Mouse (Mus musculus): ENCODE measurements at regions not wholly inside any gene's neighbourhood (a gene's known extent, or its start where the extent isn't known, plus 50 kb on each side); places are given as distances from the start of the nearest gene placed in this dataset.
"Not testable (repeated sequence)": the region's sequence is repeated elsewhere in the genome, so short reads cannot be mapped to it uniquely, and the experiment has no call there.

DNA sequence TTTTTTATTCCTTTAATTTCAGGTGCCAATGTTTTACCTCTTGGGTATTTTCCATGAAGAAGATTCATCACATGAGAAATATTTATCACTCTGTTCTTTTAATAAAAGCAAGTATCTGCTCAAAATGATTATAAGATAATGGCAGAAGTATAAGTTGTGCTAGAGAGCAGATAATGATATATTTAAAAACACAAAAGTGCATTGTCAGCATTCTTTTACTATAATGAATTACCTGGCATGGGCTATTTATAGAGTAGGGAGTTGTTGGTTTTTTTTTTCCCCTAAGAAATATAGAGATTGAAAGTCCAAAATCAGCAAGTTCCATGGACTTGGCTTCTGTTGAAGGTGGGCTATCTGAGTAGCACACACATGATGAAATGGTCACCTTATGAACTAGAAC lies 292.7 kb downstream of the Pou4f1 start:
- no peak for ATAC-seq (ENCODE audit: low read depth)

DNA sequence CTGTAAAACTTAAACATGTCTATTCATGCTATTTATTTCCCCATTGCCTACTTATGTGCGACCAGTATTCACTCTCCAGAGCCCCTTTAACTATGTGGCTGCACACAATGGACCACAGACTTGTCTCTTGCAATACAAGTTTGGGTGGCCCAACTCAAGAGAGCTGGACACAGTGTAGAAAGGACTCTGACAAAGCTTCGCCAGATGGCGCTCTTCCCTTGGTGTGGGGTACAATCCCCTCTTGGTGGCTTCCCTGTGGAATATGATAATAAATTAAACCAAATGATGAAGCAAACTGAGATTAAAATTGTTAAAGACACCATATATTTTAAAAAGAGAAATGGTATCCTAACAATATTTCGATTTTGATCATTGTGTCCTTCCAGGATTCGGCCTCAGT lies 302.6 kb upstream of the Ednrb start:
- H3K9me3 ChIP-seq (replicated peaks; ENCODE audit: control insufficient read depth, low read length): no peaks in the 10 kb centered on the region

More for the DNA sequence above, 292.7 kb downstream of the Pou4f1 start:
- H3K27ac ChIP-seq (ENCODE audit: low read length): no peak overlapping the region
- no peaks in the 10 kb centered on the region for H3K4me1 ChIP-seq (ENCODE audit: control insufficient read depth, low read depth, low read length)
- H3K4me3 ChIP-seq (ENCODE audit: low read depth, low read length): no peak overlapping the region
- H3K4me2 ChIP-seq (ENCODE audit: low read depth, low read length): no peak overlapping the region
- no peaks in the 10 kb centered on the region for H3K9me3 ChIP-seq (replicated peaks; ENCODE audit: control insufficient read depth, low read length)
- no peaks in the 10 kb centered on the region for H3K36me3 ChIP-seq (ENCODE audit: control insufficient read depth, insufficient read depth)
- no peak overlapping the region for H3K9ac ChIP-seq (ENCODE audit: low read depth, low read length)
- no peaks in the 10 kb centered on the region for H3K27me3 ChIP-seq (ENCODE audit: control insufficient read depth, insufficient read depth, low read depth, low read length)

DNA sequence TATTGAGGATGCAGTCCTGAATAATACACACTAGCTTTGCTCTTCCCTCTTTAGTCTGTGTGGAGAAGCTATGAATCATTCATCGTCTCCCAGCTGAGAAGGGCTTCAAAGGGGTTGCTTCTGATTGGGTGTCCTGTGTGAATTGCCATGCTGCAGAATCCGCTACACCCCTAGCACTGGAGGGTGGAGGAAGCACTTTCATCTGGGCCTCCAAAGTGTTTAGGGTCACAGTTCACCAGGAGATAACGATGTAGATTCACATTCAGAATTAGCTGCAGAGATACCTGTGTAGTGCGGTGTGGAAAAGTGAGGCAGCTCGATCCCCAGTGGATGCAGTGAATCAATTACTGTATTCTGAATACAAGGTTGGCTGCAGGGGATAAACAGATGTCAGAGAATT lies 301.2 kb upstream of the Ednrb start:
- Histone ChIP-seq H3K4me3 (ENCODE audit: low read depth, low read length) (no peak overlapping the region), H3K27me3 (ENCODE audit: control insufficient read depth, insufficient read depth, low read depth, low read length) (no peaks in the 10 kb centered on the region), H3K4me1 (ENCODE audit: control insufficient read depth, low read depth, low read length) (no peaks in the 10 kb centered on the region), H3K9me3 (replicated peaks; ENCODE audit: control insufficient read depth, low read length) (no peaks in the 10 kb centered on the region), H3K9ac (ENCODE audit: low read depth, low read length) (no peak overlapping the region), H3K36me3 (ENCODE audit: control insufficient read depth, insufficient read depth) (no peaks in the 10 kb centered on the region), H3K4me2 (ENCODE audit: low read depth, low read length) (no peak overlapping the region), H3K27ac (ENCODE audit: low read length) (no peak overlapping the region)
- ATAC-seq (ENCODE audit: low read depth): no peak
- 44% methylated on average over 5 of the region's 5 CpGs for WGBS (ENCODE audit: insufficient replicate concordance)

More for the DNA sequence above, 302.6 kb upstream of the Ednrb start:
- Histone ChIP-seq H3K36me3 (ENCODE audit: control insufficient read depth, insufficient read depth) (no peaks in the 10 kb centered on the region), H3K4me3 (ENCODE audit: low read depth, low read length) (no peak overlapping the region), H3K27me3 (ENCODE audit: control insufficient read depth, insufficient read depth, low read depth, low read length) (no peaks in the 10 kb centered on the region), H3K4me1 (ENCODE audit: control insufficient read depth, low read depth, low read length) (no peaks in the 10 kb centered on the region), H3K27ac (ENCODE audit: low read length) (no peak overlapping the region), H3K4me2 (ENCODE audit: low read depth, low read length) (no peak overlapping the region), H3K9ac (ENCODE audit: low read depth, low read length) (no peak overlapping the region)
- 43% methylated on average over 5 of the region's 5 CpGs for WGBS (ENCODE audit: insufficient replicate concordance)
- no peak for ATAC-seq (ENCODE audit: low read depth)

DNA sequence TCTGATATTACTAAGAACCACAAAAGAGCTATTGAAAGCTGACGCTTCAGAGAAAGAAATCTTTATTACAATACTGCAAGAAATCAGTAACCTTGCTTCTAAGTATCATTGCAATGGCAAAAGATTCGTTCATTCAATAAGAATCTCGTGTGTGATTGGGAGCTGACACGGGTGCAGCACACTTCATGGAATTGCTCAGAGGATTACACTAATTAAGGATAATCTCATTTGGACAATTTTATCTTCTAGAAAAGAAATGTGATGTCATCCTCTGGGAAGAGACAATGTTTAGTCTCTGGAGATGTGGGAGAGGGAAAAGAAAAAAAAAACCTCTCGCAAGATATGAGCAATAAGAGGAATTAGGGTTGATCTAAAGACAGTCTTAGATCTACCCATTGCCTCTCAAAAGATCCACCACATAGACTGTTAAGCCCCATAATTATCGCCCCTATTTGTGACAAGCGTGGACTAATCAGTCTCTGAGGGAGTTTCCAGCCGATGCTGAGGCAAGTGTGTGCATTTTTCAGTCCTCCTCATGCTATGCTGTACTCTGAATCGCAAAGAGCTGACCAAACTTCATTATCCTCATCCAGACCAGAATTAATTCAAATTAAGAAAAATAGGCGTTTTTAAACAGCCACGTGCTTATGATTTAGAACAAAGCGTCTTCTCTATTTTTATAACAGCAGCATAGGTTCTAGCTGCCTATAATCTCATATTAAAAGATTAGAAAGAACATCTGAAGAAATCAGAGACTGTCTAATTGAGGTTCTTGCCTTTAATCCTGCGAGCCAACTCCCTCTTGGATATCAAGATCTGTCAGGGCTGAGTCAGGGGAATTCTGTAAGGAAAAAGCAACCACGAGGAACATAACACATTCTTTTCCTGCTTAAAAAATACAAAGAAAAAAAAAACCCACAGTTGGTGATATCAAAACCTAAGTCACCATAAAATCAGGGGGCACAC lies 271.1 kb upstream of the Ednrb start:
- H3K27ac ChIP-seq (ENCODE audit: low read length): no peak overlapping the region
- no peaks in the 10 kb centered on the region for H3K36me3 ChIP-seq (ENCODE audit: control insufficient read depth, insufficient read depth)
- no peak overlapping the region for H3K4me2 ChIP-seq (ENCODE audit: low read depth, low read length)
- H3K4me1 ChIP-seq (ENCODE audit: control insufficient read depth, low read depth, low read length): no peaks in the 10 kb centered on the region
- H3K9me3 ChIP-seq (replicated peaks; ENCODE audit: control insufficient read depth, low read length): no peaks in the 10 kb centered on the region
- 57% methylated on average over 14 of the region's 14 CpGs for WGBS (ENCODE audit: insufficient replicate concordance)
- ATAC-seq (ENCODE audit: low read depth): no peak
- no peak overlapping the region for H3K9ac ChIP-seq (ENCODE audit: low read depth, low read length)
- no peak overlapping the region for H3K4me3 ChIP-seq (ENCODE audit: low read depth, low read length)
- no peaks in the 10 kb centered on the region for H3K27me3 ChIP-seq (ENCODE audit: control insufficient read depth, insufficient read depth, low read depth, low read length)

DNA sequence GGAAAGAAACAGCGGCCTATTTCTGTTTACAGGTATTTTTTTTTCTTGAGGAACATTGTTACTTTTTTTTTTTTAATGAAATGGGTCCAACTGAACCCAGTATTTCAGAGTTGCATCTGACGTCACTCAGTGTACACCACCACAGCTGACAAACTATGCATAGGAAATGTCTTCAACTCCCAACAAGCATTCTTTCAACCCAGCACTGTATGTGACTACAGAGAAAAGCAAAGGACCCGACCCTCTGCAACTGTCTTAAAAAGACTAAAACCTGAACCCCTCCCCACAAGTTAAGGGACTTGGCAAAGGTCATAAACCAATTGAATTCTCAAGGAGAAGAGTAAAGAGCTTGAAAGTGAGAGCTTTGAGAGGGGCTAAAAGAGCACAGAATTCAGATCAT lies 270.0 kb upstream of the Ednrb start:
- Histone ChIP-seq H3K27ac (ENCODE audit: low read length) (no peak overlapping the region), H3K9me3 (replicated peaks; ENCODE audit: control insufficient read depth, low read length) (no peaks in the 10 kb centered on the region), H3K4me1 (ENCODE audit: control insufficient read depth, low read depth, low read length) (no peaks in the 10 kb centered on the region), H3K27me3 (ENCODE audit: control insufficient read depth, insufficient read depth, low read depth, low read length) (no peaks in the 10 kb centered on the region), H3K4me2 (ENCODE audit: low read depth, low read length) (no peak overlapping the region), H3K4me3 (ENCODE audit: low read depth, low read length) (no peak overlapping the region), H3K36me3 (ENCODE audit: control insufficient read depth, insufficient read depth) (no peaks in the 10 kb centered on the region), H3K9ac (ENCODE audit: low read depth, low read length) (no peak overlapping the region)
- no peak for ATAC-seq (ENCODE audit: low read depth)
- 46% methylated on average over 3 of the region's 3 CpGs for WGBS (ENCODE audit: insufficient replicate concordance)

DNA sequence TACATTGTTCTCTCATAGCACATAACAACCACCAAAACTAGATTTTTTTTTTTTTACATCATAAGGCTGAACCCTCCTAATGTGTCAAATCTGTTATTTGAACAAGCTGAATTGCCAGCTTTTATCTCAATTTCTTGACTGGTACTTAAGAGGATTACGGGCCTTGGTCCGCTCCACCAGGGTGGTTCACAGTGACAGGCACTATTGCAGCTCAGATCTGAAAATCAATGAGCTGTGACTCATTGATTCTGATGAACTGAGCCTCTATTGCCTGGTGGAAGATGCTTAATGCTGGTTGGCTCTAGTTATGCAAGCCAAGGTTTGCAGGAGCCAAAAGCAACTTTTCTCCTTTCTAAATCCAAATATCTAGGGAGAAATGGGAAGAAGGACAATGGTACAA lies 269.2 kb upstream of the Ednrb start:
- Histone ChIP-seq H3K4me2 (ENCODE audit: low read depth, low read length) (no peak overlapping the region), H3K4me1 (ENCODE audit: control insufficient read depth, low read depth, low read length) (no peaks in the 10 kb centered on the region), H3K4me3 (ENCODE audit: low read depth, low read length) (no peak overlapping the region), H3K27me3 (ENCODE audit: control insufficient read depth, insufficient read depth, low read depth, low read length) (no peaks in the 10 kb centered on the region), H3K36me3 (ENCODE audit: control insufficient read depth, insufficient read depth) (no peaks in the 10 kb centered on the region), H3K9ac (ENCODE audit: low read depth, low read length) (no peak overlapping the region), H3K9me3 (replicated peaks; ENCODE audit: control insufficient read depth, low read length) (no peaks in the 10 kb centered on the region), H3K27ac (ENCODE audit: low read length) (no peak overlapping the region)
- 59% methylated on average over 2 of the region's 2 CpGs for WGBS (ENCODE audit: insufficient replicate concordance)
- no peak for ATAC-seq (ENCODE audit: low read depth)

DNA sequence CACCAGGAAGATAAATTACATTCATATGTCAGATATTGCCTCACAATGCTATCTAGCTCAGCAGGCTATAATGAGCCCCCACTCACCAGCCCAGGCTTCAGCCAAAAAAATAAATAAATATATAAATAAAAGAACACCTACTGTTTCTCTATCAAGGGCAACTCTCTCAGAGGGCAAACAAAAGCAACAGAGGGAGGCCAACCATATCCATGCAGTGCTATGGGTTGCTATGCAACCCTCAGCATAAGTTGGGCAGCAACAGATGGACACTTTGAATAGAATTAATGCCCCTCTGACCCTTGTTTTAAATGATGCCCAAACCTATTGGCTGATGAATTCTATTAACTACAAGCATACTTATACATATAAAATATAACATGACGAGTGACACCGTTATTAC lies 242.2 kb upstream of the Ednrb start:
- Histone ChIP-seq H3K9ac (ENCODE audit: low read depth, low read length) (no peak overlapping the region), H3K36me3 (ENCODE audit: control insufficient read depth, insufficient read depth) (no peaks in the 10 kb centered on the region), H3K4me3 (ENCODE audit: low read depth, low read length) (no peak overlapping the region), H3K9me3 (replicated peaks; ENCODE audit: control insufficient read depth, low read length) (no peaks in the 10 kb centered on the region), H3K4me2 (ENCODE audit: low read depth, low read length) (no peak overlapping the region), H3K4me1 (ENCODE audit: control insufficient read depth, low read depth, low read length) (no peaks in the 10 kb centered on the region), H3K27me3 (ENCODE audit: control insufficient read depth, insufficient read depth, low read depth, low read length) (no peaks in the 10 kb centered on the region), H3K27ac (ENCODE audit: low read length) (no peak overlapping the region)
- no peak for ATAC-seq (ENCODE audit: low read depth)
- 72% methylated on average over 2 of the region's 2 CpGs for WGBS (ENCODE audit: insufficient replicate concordance)

DNA sequence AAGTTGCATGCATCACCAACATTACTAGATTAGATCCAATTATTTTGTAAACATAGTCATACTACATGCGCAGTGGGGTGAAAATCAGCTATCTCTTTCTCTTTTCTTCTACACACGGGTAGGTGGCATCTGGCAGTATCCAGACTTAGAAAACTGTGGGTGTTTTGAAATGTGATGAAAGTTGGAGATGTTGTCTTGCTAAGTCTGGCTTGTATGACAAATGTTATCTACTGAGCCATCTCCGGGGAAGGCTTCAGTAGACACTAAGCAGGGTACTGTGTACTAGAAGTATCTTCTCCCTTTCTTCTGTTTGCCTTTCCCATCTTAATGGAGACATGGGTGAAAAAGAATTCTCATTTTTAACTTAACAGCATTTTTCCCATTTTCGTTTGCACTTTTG lies 220.0 kb upstream of the Ednrb start:
- not testable (repeated sequence) for H3K36me3 ChIP-seq (ENCODE audit: control insufficient read depth, insufficient read depth); H3K4me2 ChIP-seq (ENCODE audit: low read depth, low read length)
- 26% methylated on average over 1 of the region's 4 CpGs for whole genome bisulfite sequencing (ENCODE audit: insufficient replicate concordance)

DNA sequence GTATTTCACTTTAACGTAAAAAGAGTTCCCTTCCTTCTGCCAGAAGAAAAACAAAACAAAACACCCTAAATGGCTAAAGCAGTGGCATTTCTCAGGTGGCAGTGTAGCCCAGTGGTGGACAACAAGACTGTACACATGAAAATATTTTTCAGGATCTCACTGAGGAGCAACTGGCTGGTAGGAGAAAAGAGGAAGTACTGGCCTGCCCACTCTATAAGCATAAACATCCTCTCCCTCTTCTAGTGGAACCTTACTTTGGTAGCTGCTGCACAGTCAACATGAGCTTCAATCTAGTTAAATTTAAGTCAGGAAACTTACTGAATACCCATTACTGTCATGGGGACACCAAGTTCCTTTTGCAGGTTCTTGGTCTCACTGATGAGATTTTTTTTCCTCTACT lies 209.5 kb upstream of the Ednrb start:
- Histone ChIP-seq H3K9me3 (replicated peaks; ENCODE audit: control insufficient read depth, low read length) (no peaks in the 10 kb centered on the region), H3K4me1 (ENCODE audit: control insufficient read depth, low read depth, low read length) (no peaks in the 10 kb centered on the region), H3K36me3 (ENCODE audit: control insufficient read depth, insufficient read depth) (no peaks in the 10 kb centered on the region), H3K9ac (ENCODE audit: low read depth, low read length) (no peak overlapping the region), H3K27me3 (ENCODE audit: control insufficient read depth, insufficient read depth, low read depth, low read length) (no peaks in the 10 kb centered on the region), H3K4me3 (ENCODE audit: low read depth, low read length) (no peak overlapping the region), H3K27ac (ENCODE audit: low read length) (no peak overlapping the region), H3K4me2 (ENCODE audit: low read depth, low read length) (no peak overlapping the region)
- WGBS (ENCODE audit: insufficient replicate concordance): 60% methylated on average over 1 of the region's 1 CpGs
- ATAC-seq (ENCODE audit: low read depth): no peak

More for the DNA sequence above, 220.0 kb upstream of the Ednrb start:
- H3K9ac ChIP-seq (ENCODE audit: low read depth, low read length); H3K4me1 ChIP-seq (ENCODE audit: control insufficient read depth, low read depth, low read length); H3K27me3 ChIP-seq (ENCODE audit: control insufficient read depth, insufficient read depth, low read depth, low read length); H3K9me3 ChIP-seq (replicated peaks; ENCODE audit: control insufficient read depth, low read length); H3K27ac ChIP-seq (ENCODE audit: low read length); ATAC-seq (ENCODE audit: low read depth); H3K4me3 ChIP-seq (ENCODE audit: low read depth, low read length): not testable (repeated sequence)
